Mouse (Mus musculus) B cell, adult (primary cell): ENCODE measurements around the gene Atg4d. TPM values are rescaled to one million over a fixed set of nuclear protein-coding genes. Genes with fewer than 3 reads are reported as not detected.

Source experiments
- total RNA-seq: library from RNA; stranded (reverse); gene quantifications from 4 replicates; pipeline ENCODE4 v1.2.4, GENCODE M21; 2023; ENCODE audit not compliant: inconsistent age

The Atg4d gene
- total RNA-seq = 46.2 to 61.6 TPM (median 48.2 TPM) in 4 replicates

DNA sequence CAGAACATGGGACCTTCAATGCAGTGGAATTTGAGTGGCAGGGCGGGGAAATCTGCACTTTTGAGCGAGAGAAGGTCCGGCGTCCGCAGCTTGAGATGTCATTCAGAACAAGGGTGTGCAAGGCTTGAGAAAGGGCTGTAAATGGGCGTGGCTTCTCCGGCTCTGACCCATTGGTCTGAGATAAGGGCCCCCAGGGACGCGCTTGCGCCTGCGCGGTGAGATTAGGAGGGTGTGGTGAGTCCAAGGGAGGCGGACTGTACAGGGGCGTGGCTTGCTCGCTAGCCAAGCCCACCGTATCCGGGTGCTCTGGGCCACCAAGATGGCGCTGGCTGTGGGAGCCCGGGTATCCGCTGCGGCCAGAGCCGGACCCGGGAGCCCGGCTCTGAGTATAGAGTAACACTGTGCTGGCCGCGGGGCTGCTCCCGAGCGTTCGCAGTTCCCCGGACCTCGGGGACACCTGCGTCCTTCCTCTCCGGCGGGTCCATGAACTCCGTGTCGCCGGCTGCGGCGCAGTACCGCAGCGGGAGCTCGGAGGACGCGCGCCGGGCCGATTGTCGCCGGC, at the start of gene Atg4d:
Gene Atg4d (plus strand): TSS at position 294 of the 562 bp plus-strand sequence.

DNA sequence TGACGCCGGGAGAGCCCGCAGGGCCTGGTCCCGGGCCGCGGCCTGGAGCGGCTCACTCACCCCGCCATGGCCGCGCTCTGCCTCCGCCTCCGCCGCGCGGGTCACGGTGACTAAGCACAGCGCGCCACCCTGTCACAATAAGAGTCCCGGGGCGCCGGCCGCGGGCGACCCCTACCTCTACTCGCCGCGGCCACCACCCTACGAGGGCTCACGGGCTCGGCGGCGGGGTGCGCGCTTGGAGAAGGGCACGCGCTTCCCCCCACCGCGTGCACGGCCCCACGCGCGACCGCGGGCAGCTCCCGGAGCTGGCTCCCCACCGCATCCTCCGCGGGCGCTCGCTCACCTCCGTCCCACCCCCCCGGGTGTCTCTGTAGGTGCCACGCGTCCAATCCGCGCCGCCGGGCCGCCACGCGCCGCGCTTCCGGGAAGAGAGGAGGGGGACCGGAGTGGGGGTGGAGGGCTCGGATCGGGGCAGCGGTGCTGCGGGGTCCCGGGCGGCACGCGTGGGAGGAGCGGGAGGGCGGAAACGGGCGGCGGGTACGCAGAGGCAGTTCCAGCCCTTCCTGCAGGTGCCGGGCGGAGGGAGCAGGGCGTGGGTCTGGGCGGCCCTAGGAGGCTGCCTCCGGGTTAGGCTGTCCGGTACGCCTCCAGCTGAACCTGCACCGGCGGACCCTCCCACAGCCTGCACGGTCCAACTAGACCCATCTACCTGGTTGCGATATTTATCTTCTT, 26.2 kb upstream of the Atg4d start, which contains the start of gene Keap1:
Gene Keap1 (minus strand): TSS at position 629 of the 732 bp plus-strand sequence.

DNA sequence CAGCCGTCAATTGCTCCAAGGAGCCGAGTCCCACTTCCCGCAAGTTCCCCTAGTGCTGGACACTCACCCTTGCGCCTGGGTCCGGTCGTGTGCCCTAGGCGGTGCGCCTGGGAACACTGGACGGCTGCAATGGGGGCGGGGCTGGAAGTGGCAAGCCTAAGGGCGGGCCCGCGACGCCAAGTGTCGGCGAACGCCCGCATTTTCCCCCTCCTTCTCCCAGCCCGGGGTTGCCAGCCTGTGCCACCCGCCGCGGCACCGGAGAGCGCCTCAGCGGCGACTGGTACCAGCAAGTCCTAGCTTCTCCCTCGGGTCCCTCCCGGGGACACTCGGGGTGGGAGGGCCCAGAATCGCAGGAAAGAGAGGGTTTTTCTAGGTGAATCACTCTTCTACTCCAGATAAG, 16.8 kb upstream of the Atg4d start, which contains the start of gene S1pr5:
Gene S1pr5 (minus strand): TSS at position 118 of the 400 bp plus-strand sequence.

DNA sequence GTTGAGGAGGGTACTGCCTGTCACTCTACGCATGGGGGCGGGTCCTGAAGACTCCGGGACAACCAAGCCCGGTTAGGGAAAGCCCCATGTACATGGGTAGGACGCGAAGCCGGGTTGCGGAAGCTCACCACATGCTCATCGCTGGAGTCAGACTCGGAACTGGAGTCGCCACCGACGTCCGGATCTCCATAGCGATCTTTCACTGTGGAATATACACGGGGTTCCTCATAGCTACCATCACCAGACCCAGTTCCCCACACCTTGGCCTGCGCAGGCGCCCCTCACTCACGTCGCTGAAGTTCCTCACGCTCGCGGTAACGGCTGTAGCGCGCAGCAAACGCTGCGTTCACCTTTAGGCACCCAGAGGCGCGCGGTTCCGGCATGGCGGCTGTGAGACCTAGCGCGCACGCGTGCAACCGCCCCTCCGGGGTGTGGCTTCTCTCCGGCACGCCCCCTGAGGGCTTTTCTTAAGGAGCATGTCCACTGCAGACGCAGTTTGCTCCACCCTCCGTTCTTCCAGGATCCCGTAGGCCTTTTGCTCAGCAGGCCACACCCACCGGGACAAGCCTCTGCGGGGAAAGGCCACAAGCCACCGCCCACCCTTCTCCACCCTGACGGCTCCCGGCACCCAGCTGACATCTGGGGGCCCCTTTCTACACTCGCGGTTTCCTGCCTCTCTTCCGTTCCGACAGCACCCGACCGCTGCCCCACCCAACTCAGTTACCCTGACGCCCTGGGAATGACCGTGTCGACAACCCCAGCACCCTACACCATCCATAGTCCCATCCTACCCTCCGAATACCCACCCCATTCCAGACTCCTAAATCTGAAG, 22.7 kb downstream of the Atg4d start, which contains the start of gene Kri1:
Gene Kri1 (minus strand): TSS at position 399 of the 832 bp plus-strand sequence.

DNA sequence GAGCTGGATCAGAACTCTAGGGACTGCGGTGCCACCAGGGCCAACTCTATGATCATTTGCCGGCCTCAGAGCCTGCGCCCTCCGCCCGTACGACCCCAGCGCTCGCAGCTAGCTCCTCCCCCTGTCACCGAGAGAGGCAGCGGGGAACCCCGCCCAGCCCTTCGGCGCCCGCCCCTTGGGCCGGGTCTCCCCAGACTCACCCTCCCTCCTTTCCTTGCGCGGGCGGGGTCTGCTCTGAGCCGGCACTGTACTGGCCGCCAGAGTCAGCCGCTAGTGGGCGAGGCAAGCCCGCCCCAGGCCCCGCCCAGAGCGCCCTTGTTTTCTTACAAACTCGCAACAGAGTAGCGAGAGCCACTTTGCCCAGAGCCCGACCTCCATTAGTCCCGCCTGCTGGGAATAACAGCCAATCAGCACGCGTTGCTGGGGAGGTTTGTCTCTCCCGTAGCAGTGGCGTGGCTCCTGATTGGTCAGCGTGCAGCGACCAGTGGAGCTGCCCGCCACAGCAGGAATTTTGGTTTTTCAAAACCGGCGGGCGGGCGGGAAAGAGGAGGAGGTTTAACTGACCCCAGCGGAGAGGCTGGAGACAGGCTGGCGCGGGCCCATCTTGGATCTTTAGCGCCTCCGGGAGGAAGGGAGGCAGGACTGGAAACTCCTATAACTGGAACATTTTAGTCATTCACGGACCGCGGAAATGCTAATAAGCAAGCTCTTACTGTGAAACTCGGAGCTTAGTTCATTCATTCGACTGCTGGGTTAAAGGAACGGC, 26.1 kb downstream of the Atg4d start, which contains the start of gene Cdkn2d:
Gene Cdkn2d (minus strand): TSS at position 386 of the 766 bp plus-strand sequence.

DNA sequence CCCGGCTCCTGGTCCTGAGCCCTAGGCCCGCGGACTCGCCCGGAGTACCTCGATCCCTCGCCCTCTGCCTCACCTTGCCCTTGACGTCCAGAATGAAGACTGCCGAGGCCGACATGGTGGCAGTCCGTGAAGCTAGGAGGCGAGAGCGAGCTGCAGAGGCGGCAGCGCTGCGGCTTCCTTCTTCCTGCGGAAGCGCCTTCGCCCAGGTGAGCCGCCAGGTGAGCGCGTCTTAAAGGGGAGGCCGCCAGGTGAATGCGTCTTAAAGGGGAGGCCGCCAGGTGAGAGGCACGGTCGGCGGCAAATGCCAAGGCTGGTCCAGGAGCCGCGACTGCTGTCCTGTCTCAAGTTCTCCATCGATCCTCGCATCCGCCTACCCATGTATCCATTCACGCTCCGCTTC, 47.0 kb downstream of the Atg4d start, which contains the start of gene Ap1m2:
Gene Ap1m2 (minus strand): TSS at position 204 of the 400 bp plus-strand sequence.

DNA sequence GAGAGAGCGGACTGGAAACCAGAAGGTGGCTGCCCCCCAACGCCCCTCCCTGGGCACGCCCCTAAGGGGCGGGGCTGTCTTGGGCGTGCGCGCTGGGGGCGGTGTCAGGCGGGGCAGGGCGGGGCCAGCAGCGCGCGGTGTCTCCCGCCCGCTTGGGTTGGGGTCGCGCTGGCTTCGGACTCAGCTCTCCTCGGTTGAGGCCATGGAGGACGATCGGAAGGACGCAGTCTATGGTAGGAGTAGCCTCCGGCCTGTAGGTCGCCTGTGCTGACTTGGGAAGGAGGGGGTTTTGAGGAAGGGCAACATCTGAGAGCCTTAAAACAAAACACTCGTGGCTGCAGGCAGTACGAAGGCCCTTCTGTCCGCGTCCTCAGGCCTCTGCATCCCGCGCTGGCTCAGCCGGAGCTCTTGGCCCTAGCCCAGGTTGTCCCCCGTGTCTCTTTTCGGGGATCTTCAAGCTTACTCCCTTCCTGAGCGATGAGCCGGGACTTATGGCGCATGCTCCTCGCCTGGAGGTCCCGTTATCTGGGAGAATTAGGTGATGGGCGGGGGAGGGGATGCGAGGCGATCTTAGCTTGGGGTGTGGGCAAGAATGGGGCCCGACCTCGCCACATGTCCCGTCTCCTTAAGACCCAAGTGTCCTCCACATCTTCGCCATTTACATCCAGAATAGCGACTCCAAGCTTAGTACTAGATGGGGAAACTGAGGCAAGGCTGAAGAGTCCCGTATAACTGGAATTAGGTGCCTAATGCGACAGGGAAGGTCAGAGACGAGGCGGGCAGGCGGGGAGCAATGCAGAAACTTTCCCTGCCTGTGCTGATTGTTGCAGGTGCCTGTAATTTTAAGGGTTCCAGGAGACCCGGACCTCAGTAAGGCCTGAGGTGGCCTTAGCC, 55.8 kb downstream of the Atg4d start, which contains the start of gene Slc44a2:
Gene Slc44a2 (plus strand): TSS at position 80 of the 894 bp plus-strand sequence.

Other genes with a start within 250 kb of the Atg4d start
- 48.1 to 52.0 TPM (median 49.9 TPM) in 4 replicates for gene Icam1, start 249.3 kb upstream of the Atg4d start, total RNA-seq
- gene Icam4, start 235.9 kb upstream of the Atg4d start, total RNA-seq = 0.55 TPM in 1 of 4 replicates, not detected in the others
- gene Icam5, start 233.2 kb upstream of the Atg4d start, total RNA-seq = not detected in 4 replicates
- gene Zglp1, start 198.2 kb upstream of the Atg4d start, total RNA-seq = not detected in 4 replicates
- gene Gm49373, start 192.2 kb upstream of the Atg4d start, total RNA-seq = 1.2 to 1.4 TPM (median 1.2 TPM) in 4 replicates
- 27.5 to 34.2 TPM (median 29.9 TPM) in 4 replicates for gene Fdx1l, start 191.7 kb upstream of the Atg4d start, total RNA-seq
- gene Gm38431, start 173.3 kb upstream of the Atg4d start, total RNA-seq = 5.0 to 9.1 TPM (median 8.3 TPM) in 4 replicates
- gene Raver1, start 173.3 kb upstream of the Atg4d start, total RNA-seq = 98.7 to 119 TPM (median 109 TPM) in 4 replicates
- 56.6 to 61.0 TPM (median 58.4 TPM) in 4 replicates for gene Tyk2, start 134.1 kb upstream of the Atg4d start, total RNA-seq
- gene Cdc37, start 115.3 kb upstream of the Atg4d start, total RNA-seq = 113 to 130 TPM (median 121 TPM) in 4 replicates
- 9.4 to 14.6 TPM (median 11.2 TPM) in 4 replicates for gene Pde4a, start 99.6 kb upstream of the Atg4d start, total RNA-seq
- 27.8 to 30.2 TPM (median 29.4 TPM) in 4 replicates for gene Keap1, start 25.9 kb upstream of the Atg4d start, total RNA-seq
- 0.21 to 0.66 TPM (median 0.29 TPM) in 3 of 4 replicates, not detected in the other for gene S1pr5, start 16.9 kb upstream of the Atg4d start, total RNA-seq
- gene Kri1, start 22.7 kb downstream of the Atg4d start, total RNA-seq = 132 to 152 TPM (median 133 TPM) in 4 replicates
- gene Cdkn2d, start 26.1 kb downstream of the Atg4d start, total RNA-seq = 18.1 to 29.9 TPM (median 23.5 TPM) in 4 replicates
- 2.7 to 3.9 TPM (median 3.0 TPM) in 4 replicates for gene Ap1m2, start 47.0 kb downstream of the Atg4d start, total RNA-seq
- 310 to 343 TPM (median 327 TPM) in 4 replicates for gene Slc44a2, start 55.4 kb downstream of the Atg4d start, total RNA-seq
- 130 to 170 TPM (median 154 TPM) in 4 replicates for gene Ilf3, start 102.6 kb downstream of the Atg4d start, total RNA-seq
- 70.4 to 75.9 TPM (median 73.2 TPM) in 4 replicates for gene Qtrt1, start 146.5 kb downstream of the Atg4d start, total RNA-seq
- gene Dnm2, start 159.6 kb downstream of the Atg4d start, total RNA-seq = 203 to 242 TPM (median 227 TPM) in 4 replicates
- gene Tmed1, start 245.0 kb downstream of the Atg4d start, total RNA-seq = 8.1 to 10.4 TPM (median 9.8 TPM) in 4 replicates